In the genomic region with DNA sequence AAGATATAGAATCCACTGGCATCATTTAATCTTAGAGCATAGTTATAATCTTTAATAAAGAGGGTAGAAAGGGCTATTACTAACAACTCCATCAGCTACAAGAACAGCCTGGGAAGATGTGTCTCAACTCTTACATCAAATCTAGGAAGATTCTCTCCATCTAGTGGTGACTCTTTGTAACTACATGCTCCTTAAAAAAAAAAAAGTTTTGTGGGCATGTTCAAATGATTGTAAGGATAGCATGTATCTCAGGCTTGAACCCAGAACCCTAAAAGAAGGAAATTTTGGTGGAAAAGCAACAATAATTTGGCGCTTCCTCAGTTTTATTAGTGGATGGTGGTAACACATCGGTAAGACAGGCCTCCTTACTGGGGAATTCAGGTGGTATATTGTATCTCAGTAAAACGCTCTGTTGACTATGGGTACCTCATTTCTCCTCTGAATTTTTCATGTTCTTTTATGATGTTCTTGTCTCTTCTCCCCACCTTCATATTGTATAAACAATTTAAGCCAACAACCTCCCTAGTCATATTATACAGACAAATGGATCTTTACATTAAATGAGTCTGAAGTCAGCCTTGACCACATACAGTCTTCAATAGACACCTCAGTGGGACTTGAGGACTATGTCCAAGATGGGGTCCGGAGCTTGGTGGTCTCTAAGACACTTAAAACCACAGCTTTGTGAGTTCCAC, we compare ENCODE assay signal across 10 mouse cellular contexts. TPM values are rescaled to one million over a fixed set of nuclear protein-coding genes. Genes with fewer than 3 reads are reported as not detected.
A peak's percentile ranks its signal among the peaks of the same experiment; 100 is the strongest.
DNase-seq lines count a peak whose midpoint lies in the region; ATAC-seq and TF ChIP-seq lines count a peak whose summit lies in the region.
"Had no signal": no experiment of that assay in that cellular context is flagged by ENCODE, and none has a peak within 500 bp of the region (broad histone marks: within the 10 kb centered on the region; RNA-seq: fewer than 3 reads in every experiment).

No protein-coding gene starts in this region.

- DNase-seq in liver, adult 2 months (ENCODE audit: extremely low read depth, low read depth, low spot score) = peak; percentile 51
- DNase-seq in liver (no peak), ES-CJ7 (ENCODE audit: low read depth, low spot score) (peak; percentile 55), adipocyte (ENCODE audit: low spot score) (peak; percentile 67)
- no peak for DNase-seq in adrenal gland, postnatal 14 days
- no peak for DNase-seq in natural killer cell, adult 2 months (ENCODE audit: low spot score in 2 of 2)
- DNase-seq: kidney, adult 8-10 months had no signal

- no peak overlapping the region for H3K9ac ChIP-seq in liver, adult 2 months (ENCODE audit: low read depth, low read length)
- H3K9ac ChIP-seq: embryonic facial prominence, embryonic 15.5 days had no signal

- TF ChIP-seq POLR2A in liver, adult 2 months (IDR thresholded peaks at IDR 0.05; ENCODE audit: extremely low read depth, insufficient read depth, low read length) = no peak

- TF ChIP-seq CTCF in liver, adult 2 months (IDR thresholded peaks at IDR 0.05; ENCODE audit: low read depth, low read length) = peak; percentile 40

- WGBS in liver, adult 2 months = 37% methylated on average over 4 of the region's 4 CpGs

- no peaks in the 10 kb centered on the region for H3K36me3 ChIP-seq in liver, adult 2 months (ENCODE audit: control insufficient read depth, insufficient read depth, low read length)
- H3K36me3 ChIP-seq: embryonic facial prominence, embryonic 15.5 days had no signal

- no peaks in the 10 kb centered on the region for H3K27me3 ChIP-seq in liver, adult 2 months (ENCODE audit: control insufficient read depth, insufficient read depth, low read length)
- H3K27me3 ChIP-seq: embryonic facial prominence, embryonic 15.5 days had no signal

- no peaks in the 10 kb centered on the region for H3K79me2 ChIP-seq in liver, adult 2 months (ENCODE audit: control insufficient read depth, insufficient read depth, low read length)

- no peaks in the 10 kb centered on the region for H3K4me1 ChIP-seq in liver, adult 2 months (ENCODE audit: control insufficient read depth, insufficient read depth, low read length)
- H3K4me1 ChIP-seq: embryonic facial prominence, embryonic 15.5 days had no signal

- H3K4me3 ChIP-seq in liver, adult 2 months (ENCODE audit: insufficient read depth, low read depth, low read length) = no peak overlapping the region
- H3K4me3 ChIP-seq: embryonic facial prominence, embryonic 15.5 days had no signal

- H3K27ac ChIP-seq in liver, adult 2 months (replicated peaks; ENCODE audit: insufficient read depth, low read depth, low read length) = no peak overlapping the region
- H3K27ac ChIP-seq: embryonic facial prominence, embryonic 15.5 days; macrophage had no signal

- ATAC-seq in megakaryocyte progenitor cell, adult 5-6 weeks (replicated peaks; ENCODE audit: poor library complexity) = peak; percentile 75

RNA-seq across cellular contexts. Expression of gene Lrrc40, which starts 40.4 kb away (rescaled TPM):
- total RNA-seq in liver, adult 2 months (2014; rRNA removed) = 15.3 and 19.3 TPM in 2 replicates
- 3.0 and 4.1 TPM in 2 replicates for polyA plus RNA-seq in liver, adult 2 months (2012; rRNA removed)
- total RNA-seq in megakaryocyte progenitor cell, adult 5-6 weeks (2015) = 40.0 and 40.8 TPM in 2 replicates
- 36.8 and 42.8 TPM in 2 replicates for total RNA-seq in megakaryocyte progenitor cell, adult 5-6 weeks (2017)
- 23.9 and 29.0 TPM in 2 replicates for total RNA-seq in adrenal gland, postnatal 14 days (2021)

RNA-seq across cellular contexts. Expression of gene Srsf11, which starts 40.4 kb away (rescaled TPM):
- 52.6 and 53.8 TPM in 2 replicates for total RNA-seq in liver, adult 2 months (2014; rRNA removed)
- 84.9 and 130 TPM in 2 replicates for polyA plus RNA-seq in liver, adult 2 months (2012; rRNA removed)
- total RNA-seq in megakaryocyte progenitor cell, adult 5-6 weeks (2015) = 237 and 277 TPM in 2 replicates
- total RNA-seq in megakaryocyte progenitor cell, adult 5-6 weeks (2017) = 227 and 358 TPM in 2 replicates
- total RNA-seq in adrenal gland, postnatal 14 days (2021) = 154 and 184 TPM in 2 replicates

Comparison
In these comparisons a context has a peak if more than half of its experiments do, and no peak if none do; other contexts are left out.
1. DNase-seq: peak in liver, adult 2 months (single experiment), ES-CJ7 (single experiment) and adipocyte (single experiment); none in liver (single experiment), adrenal gland, postnatal 14 days (single experiment) and natural killer cell, adult 2 months (0 of 2).